Mouse (Mus musculus) thymus, adult 2 months (tissue): Measurements from ENCODE around the gene E2f8. TPM values are rescaled to one million over a fixed set of nuclear protein-coding genes. Genes with fewer than 3 reads are reported as not detected.

Experiments used
- DNase-seq: peaks from one replicate; pipeline ENCODE4 v3.0.0; 2021
- H3K27ac ChIP-seq: fragments of 200-500 bp; 2 replicates; pipeline ENCODE4 v1.5.1; 2012; ENCODE audit warnings: low read length, control low read depth; ENCODE audit not compliant: control insufficient read depth, insufficient read depth
- H3K27me3 ChIP-seq: fragments of 200-500 bp; 2 replicates; pipeline ENCODE4 v1.6.1; 2012; ENCODE audit warnings: mild to moderate bottlenecking, low read length, moderate library complexity, mixed read lengths; ENCODE audit not compliant: control insufficient read depth, insufficient read depth
- H3K36me3 ChIP-seq: fragments of 200-500 bp; 2 replicates; pipeline ENCODE4 v1.6.1; 2012; ENCODE audit warnings: mild to moderate bottlenecking, low read length, moderate library complexity; ENCODE audit not compliant: control insufficient read depth, insufficient read depth
- H3K4me1 ChIP-seq: fragments of 200-500 bp; replicated peaks from 2 replicates; pipeline ENCODE4 v1.6.1; 2012; ENCODE audit warnings: low read length; ENCODE audit not compliant: control insufficient read depth, insufficient read depth
- H3K4me3 ChIP-seq: fragments of 200-500 bp; 2 replicates; pipeline ENCODE4 v1.5.1; 2012; ENCODE audit warnings: mild to moderate bottlenecking, low read length, control low read depth, moderate library complexity; ENCODE audit not compliant: control insufficient read depth, insufficient read depth
- CTCF ChIP-seq: fragments of 200-500 bp; IDR thresholded peaks from 2 replicates; pipeline ENCODE4 v1.5.1; 2012; ENCODE audit warnings: mild to moderate bottlenecking, control low read depth, low read length, moderate library complexity, borderline replicate concordance; ENCODE audit not compliant: control insufficient read depth, poor library complexity, insufficient read depth; ENCODE audit errors: extremely low read depth
- POLR2A ChIP-seq: fragments of 200-500 bp; IDR thresholded peaks from 2 replicates; pipeline ENCODE4 v1.6.1; 2012; ENCODE audit warnings: mild to moderate bottlenecking, low read length, control low read depth, moderate library complexity; ENCODE audit not compliant: control insufficient read depth, poor library complexity, insufficient read depth; ENCODE audit errors: extremely low read depth
- WGBS: fragments of 180-500 bp; shearing (Covaris S2); methylation state at CpG from one replicate; pipeline ENCODE4 v1.1.7; 2018; 5-methylcytosine and 5-hydroxymethylcytosine counted together
- polyA plus RNA-seq: library from polyadenylated mRNA; depleted of rRNA; stranded (reverse); fragments of >200 nt; gene quantifications from 2 replicates; pipeline ENCODE4 v1.2.3, GENCODE M21; 2012

Gene E2f8
- polyA plus RNA-seq, 1 experiment = 28.3 TPM

DNA sequence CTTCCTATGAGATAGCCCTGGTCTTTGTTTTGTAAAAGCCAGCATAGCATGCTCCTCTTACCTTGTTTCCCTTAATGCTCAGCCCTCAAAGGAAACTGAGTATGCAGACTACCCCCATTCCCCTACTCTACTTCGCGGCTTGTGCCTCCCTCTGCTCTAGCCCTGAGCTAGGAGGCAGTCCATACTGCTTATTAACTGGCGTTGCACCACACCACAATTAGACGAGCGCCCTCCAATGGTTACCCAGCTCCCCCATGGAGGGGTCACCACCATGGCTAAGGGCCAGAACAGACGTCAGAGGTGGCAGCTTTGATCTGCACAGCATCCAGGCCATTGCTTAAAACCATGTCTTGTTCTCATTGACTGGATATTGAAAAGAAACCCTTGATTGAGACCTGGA, 34.6 kb downstream of the E2f8 start:
- H3K27ac ChIP-seq = no peak overlapping the region

DNA sequence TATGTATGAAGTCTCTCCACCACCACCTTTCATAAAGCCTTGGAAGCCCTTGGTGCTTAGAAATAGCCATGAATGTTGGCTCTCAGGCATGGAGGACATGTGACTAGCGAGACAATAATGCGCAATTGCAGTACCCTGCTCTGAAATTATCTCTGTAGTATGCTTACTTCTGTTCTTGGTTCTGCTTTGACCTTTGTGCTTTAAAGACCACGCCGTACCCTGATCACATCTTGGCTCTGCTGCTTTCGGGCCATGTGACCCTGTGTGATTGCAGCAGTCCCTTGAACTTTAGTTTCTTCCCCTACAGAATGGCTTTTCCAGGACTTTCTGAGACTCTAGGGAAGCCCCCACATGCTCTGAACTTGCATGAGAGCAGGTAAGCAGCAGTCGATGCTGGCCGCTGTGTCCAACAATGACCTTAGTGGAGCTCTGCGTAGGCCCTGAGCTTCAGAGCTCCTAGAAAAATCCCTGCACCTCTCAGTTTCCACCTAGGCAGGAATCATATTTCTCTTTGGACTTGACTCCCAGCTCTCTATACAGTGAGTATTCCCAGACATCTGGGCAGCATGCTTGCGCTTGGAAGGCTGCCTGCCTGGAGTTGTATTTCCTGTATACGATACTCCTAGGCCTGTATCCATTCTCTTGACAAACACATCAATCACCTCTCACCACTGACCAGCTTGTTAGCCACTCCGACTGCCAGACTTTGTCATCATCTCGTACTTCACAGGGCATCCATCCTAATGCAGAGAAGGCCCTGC, 36.0 kb downstream of the E2f8 start:
- H3K27ac ChIP-seq = no peak overlapping the region
- H3K36me3 ChIP-seq = no peaks in the 10 kb centered on the region
- no peak for DNase-seq
- H3K4me1 ChIP-seq = no peaks in the 10 kb centered on the region
- TF ChIP-seq POLR2A (no peak), CTCF (no peak)
- no peak overlapping the region for H3K4me3 ChIP-seq
- no peaks in the 10 kb centered on the region for H3K27me3 ChIP-seq
- 91% methylated on average over 12 of the region's 12 CpGs for WGBS

More for the DNA sequence above, 34.6 kb downstream of the E2f8 start:
- no peaks in the 10 kb centered on the region for H3K4me1 ChIP-seq
- TF ChIP-seq CTCF (no peak), POLR2A (no peak)
- 84% methylated on average over 6 of the region's 6 CpGs for WGBS
- DNase-seq = no peak
- H3K36me3 ChIP-seq = no peaks in the 10 kb centered on the region
- H3K27me3 ChIP-seq = no peaks in the 10 kb centered on the region
- H3K4me3 ChIP-seq = no peak overlapping the region

DNA sequence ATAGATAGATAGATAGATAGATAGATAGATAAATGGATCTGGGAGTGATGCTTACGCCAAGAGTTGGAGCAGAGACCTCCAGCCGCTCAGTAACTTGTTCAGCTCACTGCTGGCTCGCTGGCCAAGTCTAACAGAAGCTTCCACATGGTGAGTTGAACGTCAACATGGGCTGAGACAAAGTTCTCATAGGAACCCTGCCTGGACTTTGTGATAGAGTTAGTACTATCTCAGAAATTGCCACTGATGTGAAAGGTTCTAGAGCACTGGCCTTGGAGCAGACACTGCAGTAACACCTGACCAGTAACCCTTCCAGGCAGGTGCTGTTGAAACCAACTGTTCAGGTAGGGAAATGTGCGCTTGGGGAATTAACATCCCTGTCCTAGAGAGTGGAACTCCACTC, 37.9 kb downstream of the E2f8 start:
- no peak overlapping the region for H3K4me3 ChIP-seq
- no peaks in the 10 kb centered on the region for H3K36me3 ChIP-seq
- H3K27me3 ChIP-seq = no peaks in the 10 kb centered on the region
- DNase-seq = no peak
- 97% methylated on average over 5 of the region's 5 CpGs for WGBS
- H3K4me1 ChIP-seq = no peaks in the 10 kb centered on the region
- TF ChIP-seq POLR2A (no peak), CTCF (no peak)
- H3K27ac ChIP-seq = no peak overlapping the region

DNA sequence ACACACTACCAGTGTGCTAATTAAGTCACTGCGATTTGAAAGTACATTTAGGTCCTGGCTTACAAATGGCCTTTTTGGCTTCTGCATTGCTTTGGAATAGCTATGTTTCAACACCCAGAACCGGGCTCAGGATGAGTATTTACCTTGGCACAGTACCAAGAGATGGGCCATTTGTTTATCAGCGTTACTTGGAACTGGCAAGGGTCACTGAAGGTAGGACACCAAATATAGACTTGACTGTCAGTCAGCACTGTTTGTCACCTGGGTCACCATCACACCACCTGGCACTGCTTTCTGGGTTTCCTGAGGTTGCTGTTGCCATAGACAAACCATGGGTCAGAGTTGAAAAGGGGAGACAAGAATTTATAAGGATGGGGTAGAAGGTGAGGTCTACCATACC, 39.0 kb downstream of the E2f8 start:
- Histone ChIP-seq H3K27me3 (no peaks in the 10 kb centered on the region), H3K27ac (no peak overlapping the region), H3K4me3 (no peak overlapping the region), H3K4me1 (no peaks in the 10 kb centered on the region), H3K36me3 (no peaks in the 10 kb centered on the region)
- 87% methylated on average over 3 of the region's 3 CpGs for WGBS
- no peak for DNase-seq
- no peak for TF ChIP-seq CTCF
- TF ChIP-seq POLR2A = no peak

DNA sequence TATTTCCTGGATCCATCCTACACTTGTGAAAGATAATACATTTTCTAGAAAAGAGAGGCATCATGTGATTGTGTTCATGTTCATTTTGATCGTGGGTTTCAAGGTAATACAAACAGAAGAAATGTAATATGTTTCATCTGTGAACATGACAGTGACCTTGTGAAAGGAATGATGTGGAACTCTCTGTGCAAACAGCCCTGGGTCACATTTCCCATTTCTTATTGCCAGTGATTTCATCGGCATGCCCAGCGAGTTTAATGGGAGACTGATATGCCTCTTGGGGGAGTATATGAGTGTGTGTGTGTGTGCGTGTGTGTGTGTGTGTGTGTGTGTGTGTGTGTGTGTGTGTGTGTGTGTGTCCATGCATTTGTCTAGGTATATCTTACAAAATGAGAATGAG, 39.9 kb downstream of the E2f8 start:
- DNase-seq = no peak
- TF ChIP-seq POLR2A (no peak), CTCF (no peak)
- no peak overlapping the region for H3K4me3 ChIP-seq
- no peaks in the 10 kb centered on the region for H3K27me3 ChIP-seq
- no peaks in the 10 kb centered on the region for H3K4me1 ChIP-seq
- H3K27ac ChIP-seq = no peak overlapping the region
- WGBS = 86% methylated on average over 4 of the region's 4 CpGs
- no peaks in the 10 kb centered on the region for H3K36me3 ChIP-seq

DNA sequence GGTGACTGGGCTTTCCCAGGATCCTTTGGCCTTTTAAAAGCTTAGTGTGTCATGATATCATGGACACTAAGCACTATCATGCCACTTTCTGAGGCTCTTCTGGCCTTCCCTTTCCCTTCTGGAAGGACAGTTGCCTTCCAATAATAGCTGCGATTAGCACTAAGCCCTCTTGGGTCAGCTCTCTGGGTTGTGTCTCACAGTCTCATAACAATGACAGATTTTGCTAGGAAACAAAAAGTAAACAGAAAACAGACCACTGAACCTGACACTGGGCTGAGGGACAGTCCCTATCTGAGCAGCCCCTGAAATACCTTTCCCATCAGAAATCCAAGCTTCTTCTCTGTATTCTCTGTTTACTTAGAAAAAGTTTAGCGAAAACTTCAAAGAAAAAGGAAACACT, 40.9 kb downstream of the E2f8 start:
- DNase-seq = no peak
- Histone ChIP-seq H3K27ac (no peak overlapping the region), H3K4me1 (no peaks in the 10 kb centered on the region), H3K27me3 (no peaks in the 10 kb centered on the region), H3K4me3 (no peak overlapping the region), H3K36me3 (no peaks in the 10 kb centered on the region)
- WGBS = 92% methylated on average over 2 of the region's 2 CpGs
- no peak for TF ChIP-seq POLR2A
- TF ChIP-seq CTCF = no peak
